In genomic region chr7:31051321-31052021, GRCm38 (mm10) we compare ENCODE assay signal across 8 mouse cellular contexts. TPM values are rescaled to one million over a fixed set of nuclear protein-coding genes. Genes with fewer than 3 reads are reported as not detected.
A peak's percentile ranks its signal among the peaks of the same experiment; 100 is the strongest.
DNase-seq lines count a peak whose midpoint lies in the region; ATAC-seq and TF ChIP-seq lines count a peak whose summit lies in the region.

Gene Fxyd7 (minus strand): TSS chr7:31051467.

- WGBS in liver, embryonic 11.5 days = 5% methylated on average over 26 of the region's 28 CpGs
- 18% methylated on average over 24 of the region's 28 CpGs for WGBS in heart, postnatal 0 days
- WGBS in limb, embryonic 13.5 days = 2% methylated on average over 26 of the region's 28 CpGs

- no peak within 1 kb of the TSS for H3K27ac ChIP-seq in liver, embryonic 11.5 days (ENCODE audit: low read depth, low read length)
- H3K27ac ChIP-seq in heart, postnatal 0 days (ENCODE audit: low read depth) = no peak within 1 kb of the TSS
- no peak within 1 kb of the TSS for H3K27ac ChIP-seq in limb, embryonic 13.5 days

- no peak for TF ChIP-seq CTCF in heart, postnatal 0 days (IDR thresholded peaks at IDR 0.05; ENCODE audit: low read depth)

- DNase-seq in liver, embryonic 11.5 days (ENCODE audit: low spot score) = no peak
- DNase-seq in liver = no peak
- DNase-seq in cerebellum, postnatal 36 days = peak; percentile 51 to 59
- DNase-seq in heart, postnatal 0 days (ENCODE audit: low spot score) = no peak
- no peak for DNase-seq in adrenal gland, postnatal 14 days
- no peak for DNase-seq in ovary, postnatal 14 days (ENCODE audit: low spot score)
- DNase-seq in spleen, postnatal 10 days (ENCODE audit: low spot score in 2 of 2) = no peak

- H3K9ac ChIP-seq in liver, embryonic 11.5 days (ENCODE audit: low read depth, low read length) = no peak within 1 kb of the TSS
- H3K9ac ChIP-seq in heart, postnatal 0 days (replicated peaks; ENCODE audit: low read depth, low read length) = no peak within 1 kb of the TSS
- peak within 1 kb of the TSS; percentile 48; the same call in 1 of the 2 replicates for H3K9ac ChIP-seq in limb, embryonic 13.5 days

- H3K4me2 ChIP-seq in liver, embryonic 11.5 days = peak within 1 kb of the TSS; percentile 37
- peak within 1 kb of the TSS; percentile 70 for H3K4me2 ChIP-seq in heart, postnatal 0 days (ENCODE audit: low read depth, low read length)
- H3K4me2 ChIP-seq in limb, embryonic 13.5 days (replicated peaks) = peak within 1 kb of the TSS; percentile 60

- ATAC-seq in liver, embryonic 11.5 days (replicated peaks; ENCODE audit: low FRiP score) = no peak
- no peak for ATAC-seq in heart, postnatal 0 days (ENCODE audit: insufficient read depth, low read depth)
- ATAC-seq in limb, embryonic 13.5 days (ENCODE audit: low FRiP score, low read depth) = no peak

- H3K4me1 ChIP-seq in liver, embryonic 11.5 days (replicated peaks; ENCODE audit: control insufficient read depth, insufficient read depth, low read length) = peaks cover 11% of the 10 kb centered on the region
- H3K4me1 ChIP-seq in heart, postnatal 0 days (ENCODE audit: control insufficient read depth, insufficient read depth) = peaks cover 25% of the 10 kb centered on the region
- peaks cover 65% of the 10 kb centered on the region for H3K4me1 ChIP-seq in limb, embryonic 13.5 days

- H3K36me3 ChIP-seq in liver, embryonic 11.5 days (ENCODE audit: control insufficient read depth, insufficient read depth, low read length) = no peaks in the 10 kb centered on the region
- no peaks in the 10 kb centered on the region for H3K36me3 ChIP-seq in heart, postnatal 0 days (replicated peaks; ENCODE audit: control insufficient read depth, insufficient read depth, low read length)
- no peaks in the 10 kb centered on the region for H3K36me3 ChIP-seq in limb, embryonic 13.5 days

- H3K9me3 ChIP-seq in liver, embryonic 11.5 days (ENCODE audit: control insufficient read depth, low read length) = no peaks in the 10 kb centered on the region
- H3K9me3 ChIP-seq in heart, postnatal 0 days (replicated peaks; ENCODE audit: control insufficient read depth, low read length) = no peaks in the 10 kb centered on the region
- H3K9me3 ChIP-seq in limb, embryonic 13.5 days = no peaks in the 10 kb centered on the region

- H3K4me3 ChIP-seq in liver, embryonic 11.5 days (ENCODE audit: low read depth, low read length) = no peak within 1 kb of the TSS
- H3K4me3 ChIP-seq in heart, postnatal 0 days (ENCODE audit: low read depth, low read length) = peak within 1 kb of the TSS; percentile 50
- H3K4me3 ChIP-seq in limb, embryonic 13.5 days = peak within 1 kb of the TSS; percentile 35

- peaks cover 58% of the 10 kb centered on the region for H3K27me3 ChIP-seq in liver, embryonic 11.5 days (replicated peaks; ENCODE audit: control insufficient read depth, insufficient read depth, low read length)
- H3K27me3 ChIP-seq in heart, postnatal 0 days (ENCODE audit: control insufficient read depth, insufficient read depth, low read length) = peaks cover 30% of the 10 kb centered on the region
- H3K27me3 ChIP-seq in limb, embryonic 13.5 days = peaks cover 83% of the 10 kb centered on the region

- TF ChIP-seq EP300 in heart, postnatal 0 days (IDR thresholded peaks at IDR 0.05; ENCODE audit: low read depth) = no peak

RNA-seq across cellular contexts. Expression of gene Fxyd7, which starts in this region (rescaled TPM):
- polyA plus RNA-seq in liver, embryonic 11.5 days (2014; fragmentation: Nextera tagmentation; extraction: Ambion mirVana) = 1.9 and 2.6 TPM in 2 replicates
- 5.8 TPM in 1 of 2 replicates, not detected in the other for total RNA-seq in heart, postnatal 0 days (2014; rRNA removed; ENCODE audit: low replicate concordance)
- 0.67 and 0.72 TPM in 2 replicates for polyA plus RNA-seq in heart, postnatal 0 days (2015; fragmentation: Nextera tagmentation; extraction: Ambion mirVana)
- 20.0 and 21.3 TPM in 2 replicates for polyA plus RNA-seq in limb, embryonic 13.5 days (2015; fragmentation: Nextera tagmentation; extraction: Ambion mirVana)
- 3.6 and 10.7 TPM in 2 replicates for total RNA-seq in adrenal gland, postnatal 14 days (2021)

Comparison
In these comparisons a context has a peak if more than half of its experiments do, and no peak if none do; other contexts are left out.
1. DNase-seq: peak in cerebellum, postnatal 36 days (2 of 2); none in liver, embryonic 11.5 days (single experiment), liver (single experiment), heart, postnatal 0 days (single experiment), adrenal gland, postnatal 14 days (single experiment), ovary, postnatal 14 days (single experiment) and spleen, postnatal 10 days (0 of 2).
2. Peak in every context shown above with its lines, with median percentiles within 50 percentile points of each other: H3K4me2 ChIP-seq.